Mouse (Mus musculus) embryonic facial prominence, embryonic 11.5 days (tissue): Measurements from ENCODE around the gene Rasd1. TPM values are rescaled to one million over a fixed set of nuclear protein-coding genes. Genes with fewer than 3 reads are reported as not detected.

Experiments
- ATAC-seq: fragments of 200-750 bp; cut with Nextera tagmentation; replicated peaks from 2 replicates; pipeline ENCODE4 v1.8.0; 2017; ENCODE audit warnings: low read depth; ENCODE audit not compliant: insufficient number of reproducible peaks, low FRiP score, low TSS enrichment
- DNase-seq: peaks from one replicate; pipeline ENCODE4 v3.0.0-alpha.2; 2015; ENCODE audit warnings: low spot score
- H3K27ac ChIP-seq: fragments of 300-500 bp; sonication (generic); replicated peaks from 2 replicates; pipeline ENCODE4 v1.5.1; 2014; ENCODE audit warnings: mild to moderate bottlenecking, low read depth, low read length, control low read depth
- H3K27me3 ChIP-seq: fragments of 300-500 bp; sonication (generic); 2 replicates; pipeline ENCODE4 v1.6.1; 2014; ENCODE audit warnings: mild to moderate bottlenecking, low read length, moderate library complexity, mixed read lengths; ENCODE audit not compliant: control insufficient read depth, insufficient read depth
- H3K36me3 ChIP-seq: fragments of 300-500 bp; sonication (generic); replicated peaks from 2 replicates; pipeline ENCODE4 v1.6.1; 2014; ENCODE audit warnings: low read depth, mild to moderate bottlenecking, low read length, moderate library complexity, mixed read lengths; ENCODE audit not compliant: control insufficient read depth, insufficient read depth
- H3K4me1 ChIP-seq: fragments of 300-500 bp; sonication (generic); 2 replicates; pipeline ENCODE4 v1.6.1; 2014; ENCODE audit warnings: low read length, mixed read lengths; ENCODE audit not compliant: control insufficient read depth, insufficient read depth
- H3K4me2 ChIP-seq: fragments of 300-500 bp; sonication (generic); 2 replicates; pipeline ENCODE4 v1.6.1; 2014; ENCODE audit warnings: low read depth, mild to moderate bottlenecking, control low read depth, low read length, moderate library complexity
- H3K4me3 ChIP-seq: fragments of 300-500 bp; sonication (generic); 2 replicates; pipeline ENCODE4 v1.5.1; 2014; ENCODE audit warnings: low read depth, low read length, control low read depth
- H3K9ac ChIP-seq: fragments of 300-500 bp; sonication (generic); replicated peaks from 2 replicates; pipeline ENCODE4 v1.6.1; 2014; ENCODE audit warnings: mild to moderate bottlenecking, control low read depth, low read length
- H3K9me3 ChIP-seq: fragments of 300-500 bp; sonication (generic); replicated peaks from 2 replicates; pipeline ENCODE4 v1.6.1; 2016; ENCODE audit warnings: mild to moderate bottlenecking, low read length, inconsistent platforms, mixed read lengths; ENCODE audit not compliant: control insufficient read depth
- WGBS: fragments of 180-500 bp; shearing (Covaris S2); extraction: QIAGEN DNeasy Blood & Tissue Kit; methylation state at CpG from one replicate; pipeline ENCODE4 v1.1.7; 2014; 5-methylcytosine and 5-hydroxymethylcytosine counted together
- polyA plus RNA-seq: library from polyadenylated mRNA; unstranded; fragments of >200 nt; fragmentation: Nextera tagmentation; extraction: Ambion mirVana; gene quantifications from 2 replicates; pipeline ENCODE4 v1.2.1, GENCODE M21; 2014

Gene Rasd1
- polyA plus RNA-seq, 1 experiment from 2014 or later: 2.2 TPM

- Histone ChIP-seq H3K36me3 (no peaks in the 10 kb centered on the region; the same call in 1 of the 2 replicates), H3K9ac (no peak overlapping the region), H3K4me3 (no peak overlapping the region), H3K27me3 (peaks cover 9% of the 10 kb centered on the region), H3K4me2 (no peak overlapping the region), H3K27ac (no peak overlapping the region), H3K4me1 (peaks cover 2% of the 10 kb centered on the region), H3K9me3 (no peaks in the 10 kb centered on the region)
- 72% methylated on average over 4 of the region's 4 CpGs for WGBS
- ATAC-seq (no peak), DNase-seq (no peak)
Observed at GRCm38 (mm10) chr11:59966102-59966483, 1.3 kb upstream of the Rasd1 start.

GRCm38 (mm10) chr11:59965227-59966101 lies 720 bp upstream of the Rasd1 start:
- Histone ChIP-seq H3K36me3 (no peaks in the 10 kb centered on the region; the same call in 1 of the 2 replicates), H3K9me3 (no peaks in the 10 kb centered on the region), H3K4me1 (peaks cover 2% of the 10 kb centered on the region), H3K27me3 (peaks cover 9% of the 10 kb centered on the region), H3K4me2 (peak overlapping the region; percentile 89), H3K9ac (peak overlapping the region; percentile 22), H3K27ac (no peak overlapping the region), H3K4me3 (peak overlapping the region; percentile 43)
- DNase-seq (peak; percentile 86), ATAC-seq (peak; percentile 58; the same call in 1 of the 2 replicates)
- 26% methylated on average over 25 of the region's 25 CpGs for WGBS

- Histone ChIP-seq H3K27me3 (peaks cover 9% of the 10 kb centered on the region), H3K4me1 (peaks cover 5% of the 10 kb centered on the region)
- WGBS: 4% methylated on average over 33 of the region's 33 CpGs
Observed at GRCm38 (mm10) chr11:59964163-59964758, 483 bp downstream of the Rasd1 start.

GRCm38 (mm10) chr11:59963364-59964162 lies 1.2 kb downstream of the Rasd1 start:
- 7% methylated on average over 34 of the region's 34 CpGs for WGBS
- ATAC-seq: no peak
- H3K4me3 ChIP-seq: peak overlapping the region; percentile 43
- H3K9me3 ChIP-seq: no peaks in the 10 kb centered on the region
- H3K27me3 ChIP-seq: peaks cover 9% of the 10 kb centered on the region
- no peaks in the 10 kb centered on the region; the same call in 1 of the 2 replicates for H3K36me3 ChIP-seq
- peaks cover 5% of the 10 kb centered on the region for H3K4me1 ChIP-seq
- no peak overlapping the region for H3K27ac ChIP-seq
- H3K4me2 ChIP-seq: peak overlapping the region; percentile 89
- DNase-seq: peak; percentile 30
- peak overlapping the region; percentile 22 for H3K9ac ChIP-seq

More at GRCm38 (mm10) chr11:59964163-59964758, 483 bp downstream of the Rasd1 start:
- DNase-seq: peak; percentile 38
- H3K36me3 ChIP-seq: no peaks in the 10 kb centered on the region; the same call in 1 of the 2 replicates
- no peak overlapping the region for H3K27ac ChIP-seq
- H3K9ac ChIP-seq: peak overlapping the region; percentile 22
- no peaks in the 10 kb centered on the region for H3K9me3 ChIP-seq
- peak overlapping the region; percentile 89 for H3K4me2 ChIP-seq
- H3K4me3 ChIP-seq: peak overlapping the region; percentile 43
- ATAC-seq: no peak

- H3K4me2 ChIP-seq: no peak overlapping the region
- no peaks in the 10 kb centered on the region; the same call in 1 of the 2 replicates for H3K36me3 ChIP-seq
- 52% methylated on average over 3 of the region's 3 CpGs for WGBS
- DNase-seq (no peak), ATAC-seq (no peak)
- H3K4me1 ChIP-seq: peaks cover 5% of the 10 kb centered on the region
- H3K9me3 ChIP-seq: no peaks in the 10 kb centered on the region
- no peak overlapping the region for H3K9ac ChIP-seq
- no peak overlapping the region for H3K4me3 ChIP-seq
- no peak overlapping the region for H3K27ac ChIP-seq
- H3K27me3 ChIP-seq: peaks cover 9% of the 10 kb centered on the region
Observed at GRCm38 (mm10) chr11:59962590-59962989, 2.2 kb downstream of the Rasd1 start.

- peak overlapping the region; percentile 41; the same call in 1 of the 2 replicates for H3K9ac ChIP-seq
- ATAC-seq (no peak), DNase-seq (no peak)
- H3K27ac ChIP-seq: peak overlapping the region; percentile 8
- 75% methylated on average over 9 of the region's 9 CpGs for WGBS
- no peaks in the 10 kb centered on the region for H3K9me3 ChIP-seq
- H3K27me3 ChIP-seq: peaks cover 9% of the 10 kb centered on the region
- H3K4me2 ChIP-seq: no peak overlapping the region; the same call in none of the 2 replicates
- peaks cover 5% of the 10 kb centered on the region for H3K4me1 ChIP-seq
- no peaks in the 10 kb centered on the region; the same call in 1 of the 2 replicates for H3K36me3 ChIP-seq
- no peak overlapping the region for H3K4me3 ChIP-seq
Observed at GRCm38 (mm10) chr11:59961338-59961875, 3.3 kb downstream of the Rasd1 start.

GRCm38 (mm10) chr11:59960476-59961337 lies 4.0 kb downstream of the Rasd1 start:
- 56% methylated on average over 20 of the region's 20 CpGs for WGBS
- peaks cover 5% of the 10 kb centered on the region for H3K4me1 ChIP-seq
- peak; percentile 88 for DNase-seq

More at GRCm38 (mm10) chr11:59960476-59961337, 4.0 kb downstream of the Rasd1 start:
- Histone ChIP-seq H3K27ac (peak overlapping the region; percentile 68), H3K4me3 (no peak overlapping the region), H3K9ac (0 out of 2 replicates have a peak overlapping the region, but pooled peaks have one; percentile 25), H3K4me2 (peak overlapping the region; percentile 6; the same call in 1 of the 2 replicates), H3K36me3 (no peaks in the 10 kb centered on the region; the same call in 1 of the 2 replicates), H3K9me3 (no peaks in the 10 kb centered on the region), H3K27me3 (peaks cover 9% of the 10 kb centered on the region)
- peak; percentile 71 for ATAC-seq
